Mouse (Mus musculus) liver, postnatal 0 days (tissue): Measurements from ENCODE around the gene Oscp1. TPM values are rescaled to one million over a fixed set of nuclear protein-coding genes. Genes with fewer than 3 reads are reported as not detected.

Source experiments
- ATAC-seq: fragments of 200-750 bp; cut with Nextera tagmentation; 2 replicates; pipeline ENCODE4 v1.8.0; 2017; ENCODE audit warnings: mild to moderate bottlenecking, moderate library complexity
- DNase-seq: peaks from one replicate; pipeline ENCODE4 v3.0.0-alpha.2; 2016
- H3K27ac ChIP-seq: fragments of 300-500 bp; sonication (generic); 2 replicates; pipeline ENCODE4 v1.5.1; 2014; ENCODE audit warnings: antibody characterized with exemption, moderate library complexity, mild to moderate bottlenecking, low read depth
- H3K27me3 ChIP-seq: fragments of 300-500 bp; sonication (generic); 2 replicates; pipeline ENCODE4 v1.6.1; 2014; ENCODE audit warnings: low read length, control low read depth, mixed read lengths; ENCODE audit not compliant: insufficient read depth
- H3K36me3 ChIP-seq: fragments of 300-500 bp; sonication (generic); replicated peaks from 2 replicates; pipeline ENCODE4 v1.6.1; 2014; ENCODE audit warnings: mild to moderate bottlenecking, control low read depth, low read length, moderate library complexity, mixed read lengths; ENCODE audit not compliant: insufficient read depth
- H3K4me1 ChIP-seq: fragments of 300-500 bp; sonication (generic); 2 replicates; pipeline ENCODE4 v1.6.1; 2014; ENCODE audit warnings: antibody characterized with exemption, mild to moderate bottlenecking, control low read depth; ENCODE audit not compliant: insufficient read depth
- H3K4me2 ChIP-seq: fragments of 300-500 bp; sonication (generic); 2 replicates; pipeline ENCODE4 v1.6.1; 2014; ENCODE audit warnings: low read depth, mild to moderate bottlenecking, low read length, moderate library complexity, mixed read lengths
- H3K4me3 ChIP-seq: fragments of 300-500 bp; sonication (generic); 2 replicates; pipeline ENCODE4 v1.5.1; 2014; ENCODE audit warnings: low read depth, low read length
- H3K9ac ChIP-seq: fragments of 300-500 bp; sonication (generic); replicated peaks from 2 replicates; pipeline ENCODE4 v1.6.1; 2014; ENCODE audit warnings: mild to moderate bottlenecking, moderate library complexity
- H3K9me3 ChIP-seq: fragments of 300-500 bp; sonication (generic); 2 replicates; pipeline ENCODE4 v1.6.1; 2016; ENCODE audit warnings: mild to moderate bottlenecking, control low read depth, low read length, mixed read lengths
- CTCF ChIP-seq: sonication (generic); IDR thresholded peaks from 2 replicates; pipeline ENCODE4 v1.5.1; 2016; ENCODE audit warnings: antibody characterized with exemption, low read depth
- EP300 ChIP-seq: IDR thresholded peaks from 2 replicates; pipeline ENCODE4 v1.6.1; 2016; ENCODE audit warnings: antibody characterized with exemption, low read depth, mild to moderate bottlenecking
- WGBS: fragments of 180-500 bp; shearing (Covaris S2); extraction: QIAGEN DNeasy Blood & Tissue Kit; methylation state at CpG from one replicate; pipeline ENCODE4 v1.1.7; 2014; ENCODE audit not compliant: insufficient replicate concordance; 5-methylcytosine and 5-hydroxymethylcytosine counted together
- polyA plus RNA-seq: library from polyadenylated mRNA; unstranded; fragments of >200 nt; fragmentation: Nextera tagmentation; extraction: Ambion mirVana; gene quantifications from 2 replicates; pipeline ENCODE4 v1.2.1, GENCODE M21; 2015

Oscp1 gene
- polyA plus RNA-seq, 1 experiment from 2014 or later: 1.5 TPM

GRCm38 (mm10) chr4:126027980-126028379 is 30.4 kb upstream of the Oscp1 start:
- H3K4me2 ChIP-seq: no peak overlapping the region
- WGBS: 38% methylated on average over 3 of the region's 3 CpGs
- no peak overlapping the region for H3K27ac ChIP-seq
- H3K9ac ChIP-seq: no peak overlapping the region
- H3K36me3 ChIP-seq: no peaks in the 10 kb centered on the region
- no peak for DNase-seq
- H3K9me3 ChIP-seq: no peaks in the 10 kb centered on the region
- no peak for TF ChIP-seq EP300
- TF ChIP-seq CTCF: no peak
- no peak overlapping the region for H3K4me3 ChIP-seq
- H3K27me3 ChIP-seq: no peaks in the 10 kb centered on the region
- no peaks in the 10 kb centered on the region for H3K4me1 ChIP-seq
- ATAC-seq: no peak

- no peaks in the 10 kb centered on the region for H3K4me1 ChIP-seq
- no peak overlapping the region for H3K9ac ChIP-seq
- no peak for DNase-seq
- H3K9me3 ChIP-seq: no peaks in the 10 kb centered on the region
- H3K27me3 ChIP-seq: no peaks in the 10 kb centered on the region
- WGBS: 42% methylated on average over 3 of the region's 3 CpGs
- no peaks in the 10 kb centered on the region for H3K36me3 ChIP-seq
- TF ChIP-seq EP300: no peak
- no peak overlapping the region for H3K27ac ChIP-seq
- no peak overlapping the region for H3K4me3 ChIP-seq
- ATAC-seq: no peak
- no peak overlapping the region for H3K4me2 ChIP-seq
Observed at GRCm38 (mm10) chr4:126029042-126029441, 29.3 kb upstream of the Oscp1 start.

- no peaks in the 10 kb centered on the region for H3K27me3 ChIP-seq
- no peak for DNase-seq
- no peaks in the 10 kb centered on the region for H3K9me3 ChIP-seq
- no peak for ATAC-seq
- H3K4me3 ChIP-seq: no peak overlapping the region
- no peaks in the 10 kb centered on the region for H3K4me1 ChIP-seq
- H3K36me3 ChIP-seq: no peaks in the 10 kb centered on the region
- H3K4me2 ChIP-seq: no peak overlapping the region
- H3K9ac ChIP-seq: no peak overlapping the region
- no peak overlapping the region for H3K27ac ChIP-seq
- TF ChIP-seq EP300: no peak
- TF ChIP-seq CTCF: no peak
- 46% methylated on average over 5 of the region's 5 CpGs for WGBS
Observed at GRCm38 (mm10) chr4:126030705-126031104, 27.7 kb upstream of the Oscp1 start.

GRCm38 (mm10) chr4:126035413-126035812 is 23.0 kb upstream of the Oscp1 start:
- Histone ChIP-seq H3K9me3 (no peaks in the 10 kb centered on the region), H3K27me3 (no peaks in the 10 kb centered on the region), H3K4me3 (no peak overlapping the region), H3K36me3 (no peaks in the 10 kb centered on the region), H3K4me2 (no peak overlapping the region), H3K9ac (no peak overlapping the region), H3K4me1 (no peaks in the 10 kb centered on the region), H3K27ac (no peak overlapping the region)
- DNase-seq: no peak
- no peak for TF ChIP-seq CTCF
- no peak for TF ChIP-seq EP300
- 76% methylated on average over 5 of the region's 5 CpGs for WGBS
- ATAC-seq: no peak

GRCm38 (mm10) chr4:126046851-126047585 is 11.3 kb upstream of the Oscp1 start, which contains the start of gene Mrps15:
Gene Mrps15, plus strand, starts transcription at chr4:126046925.
- peak within 1 kb of the TSS; percentile 65 for H3K4me3 ChIP-seq
- DNase-seq: peak; percentile 89
- peaks cover 12% of the 10 kb centered on the region for H3K4me1 ChIP-seq
- under 1% methylated on average over 56 of the region's 56 CpGs for WGBS
- H3K36me3 ChIP-seq: peaks cover 18% of the 10 kb centered on the region
- H3K27ac ChIP-seq: peak within 1 kb of the TSS; percentile 72
- peak; percentile 98 for ATAC-seq
- no peak for TF ChIP-seq CTCF
- TF ChIP-seq EP300: no peak
- H3K9me3 ChIP-seq: no peaks in the 10 kb centered on the region
- peak within 1 kb of the TSS; percentile 65 for H3K9ac ChIP-seq
- no peaks in the 10 kb centered on the region for H3K27me3 ChIP-seq
- H3K4me2 ChIP-seq: peak within 1 kb of the TSS; percentile 95

GRCm38 (mm10) chr4:126051617-126052016 is 6.7 kb upstream of the Oscp1 start:
- Histone ChIP-seq H3K9me3 (no peaks in the 10 kb centered on the region), H3K36me3 (peaks cover 33% of the 10 kb centered on the region), H3K27me3 (no peaks in the 10 kb centered on the region), H3K4me3 (no peak overlapping the region), H3K27ac (no peak overlapping the region), H3K9ac (no peak overlapping the region), H3K4me1 (peaks cover 12% of the 10 kb centered on the region), H3K4me2 (no peak overlapping the region)
- ATAC-seq: no peak
- WGBS: 75% methylated on average over 7 of the region's 7 CpGs
- no peak for TF ChIP-seq CTCF
- no peak for DNase-seq
